Mouse (Mus musculus): ENCODE results near the gene Gpcpd1. TPM values are rescaled to one million over a fixed set of nuclear protein-coding genes. Genes with fewer than 3 reads are reported as not detected.

Gene Gpcpd1
- polyA plus RNA-seq, 1 experiment from 2014 or later: 84.1 TPM

DNA sequence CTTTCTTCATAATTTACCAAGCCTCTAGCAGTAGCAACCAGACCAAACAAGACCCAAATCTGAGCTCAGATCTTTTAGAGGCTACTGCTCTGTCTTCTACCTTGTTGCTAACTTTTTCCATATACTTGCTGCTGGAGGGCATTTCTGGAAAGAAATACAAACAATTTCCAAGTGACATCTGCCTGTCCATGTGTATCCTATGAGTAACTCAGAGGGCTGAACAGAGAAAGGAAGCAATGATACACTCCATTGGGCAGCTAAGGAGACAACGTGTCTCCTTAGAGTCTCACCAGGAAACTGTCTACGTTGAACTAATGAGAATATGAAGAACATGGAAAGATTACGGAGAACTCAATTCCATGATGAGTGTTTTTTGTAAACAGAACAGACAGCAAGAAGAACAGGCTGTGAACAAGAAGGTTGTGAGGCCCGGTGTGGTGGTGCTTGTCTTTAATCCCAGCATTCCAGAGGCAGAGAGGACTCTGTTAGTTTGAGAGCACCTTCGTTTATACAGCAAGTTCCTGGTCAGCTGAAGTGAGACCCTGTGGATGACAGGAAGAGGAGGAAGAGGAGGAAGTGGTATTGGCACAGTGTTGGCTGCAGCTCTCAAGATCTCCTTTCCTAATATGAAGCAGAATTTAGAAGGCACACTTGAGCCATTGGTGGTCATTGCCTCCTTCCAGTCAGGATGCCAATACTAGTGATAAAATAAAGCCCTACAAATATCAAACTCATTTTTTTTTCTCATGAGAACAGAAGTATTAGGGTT, 18.4 kb upstream of the Gpcpd1 start:
- no peaks in the 10 kb centered on the region for H3K27me3 ChIP-seq (replicated peaks; ENCODE audit: control insufficient read depth, insufficient read depth, low read length)
- peaks cover 3% of the 10 kb centered on the region; the same call in 1 of the 2 replicates for H3K4me1 ChIP-seq (replicated peaks; ENCODE audit: control insufficient read depth, insufficient read depth, low read length)
- no peak overlapping the region for H3K4me3 ChIP-seq (replicated peaks; ENCODE audit: low read length)
- no peaks in the 10 kb centered on the region for H3K36me3 ChIP-seq (ENCODE audit: control insufficient read depth, insufficient read depth)
- WGBS: 86% methylated on average over 5 of the region's 5 CpGs
- H3K4me2 ChIP-seq (ENCODE audit: low read length): no peak overlapping the region
- no peak overlapping the region for H3K9ac ChIP-seq (replicated peaks; ENCODE audit: low read depth, low read length)
- no peak for ATAC-seq
- no peak overlapping the region for H3K27ac ChIP-seq (ENCODE audit: low read length)
- H3K9me3 ChIP-seq (ENCODE audit: control insufficient read depth, low read length): peaks cover 3% of the 10 kb centered on the region; the same call in 1 of the 2 replicates

- Histone ChIP-seq H3K27ac (ENCODE audit: low read length) (no peak overlapping the region), H3K9ac (replicated peaks; ENCODE audit: low read depth, low read length) (no peak overlapping the region), H3K9me3 (ENCODE audit: control insufficient read depth, low read length) (no peaks in the 10 kb centered on the region), H3K4me1 (replicated peaks; ENCODE audit: control insufficient read depth, insufficient read depth, low read length) (peaks cover 3% of the 10 kb centered on the region; the same call in 1 of the 2 replicates), H3K36me3 (ENCODE audit: control insufficient read depth, insufficient read depth) (no peaks in the 10 kb centered on the region), H3K4me3 (replicated peaks; ENCODE audit: low read length) (no peak overlapping the region), H3K4me2 (ENCODE audit: low read length) (no peak overlapping the region), H3K27me3 (replicated peaks; ENCODE audit: control insufficient read depth, insufficient read depth, low read length) (no peaks in the 10 kb centered on the region)
- WGBS: 91% methylated on average over 4 of the region's 4 CpGs
- ATAC-seq: no peak
Observed at GRCm38 (mm10) chr2:132604922-132605321, 17.4 kb upstream of the Gpcpd1 start.

GRCm38 (mm10) chr2:132603706-132604105, 16.2 kb upstream of the Gpcpd1 start:
- no peak for ATAC-seq
- Histone ChIP-seq H3K4me2 (ENCODE audit: low read length) (no peak overlapping the region), H3K9me3 (ENCODE audit: control insufficient read depth, low read length) (no peaks in the 10 kb centered on the region), H3K4me1 (replicated peaks; ENCODE audit: control insufficient read depth, insufficient read depth, low read length) (peaks cover 3% of the 10 kb centered on the region; the same call in 1 of the 2 replicates), H3K9ac (replicated peaks; ENCODE audit: low read depth, low read length) (no peak overlapping the region), H3K27ac (ENCODE audit: low read length) (no peak overlapping the region), H3K36me3 (ENCODE audit: control insufficient read depth, insufficient read depth) (no peaks in the 10 kb centered on the region), H3K4me3 (replicated peaks; ENCODE audit: low read length) (no peak overlapping the region), H3K27me3 (replicated peaks; ENCODE audit: control insufficient read depth, insufficient read depth, low read length) (no peaks in the 10 kb centered on the region)
- WGBS: 87% methylated on average over 2 of the region's 2 CpGs

DNA sequence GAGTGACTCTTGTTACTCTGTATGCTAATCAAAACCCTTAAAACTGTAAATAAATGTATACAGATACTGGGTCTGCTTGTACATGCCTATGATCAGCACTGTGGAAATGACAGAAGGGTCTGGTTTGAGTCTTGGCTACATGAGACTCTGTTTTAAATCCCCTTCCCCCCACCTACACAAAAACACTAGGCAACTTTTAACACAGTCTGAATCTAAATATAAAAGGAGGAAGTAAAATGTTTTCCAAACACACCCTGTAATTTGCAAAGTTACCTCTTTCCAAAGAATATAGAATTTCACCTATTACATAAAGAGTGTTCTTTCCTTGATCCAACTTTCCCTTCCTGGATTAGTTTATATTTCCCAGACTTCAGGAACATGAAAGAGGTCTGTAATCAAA, 14.2 kb upstream of the Gpcpd1 start:
- no peak for ATAC-seq
- no peak overlapping the region for H3K4me2 ChIP-seq (ENCODE audit: low read length)

DNA sequence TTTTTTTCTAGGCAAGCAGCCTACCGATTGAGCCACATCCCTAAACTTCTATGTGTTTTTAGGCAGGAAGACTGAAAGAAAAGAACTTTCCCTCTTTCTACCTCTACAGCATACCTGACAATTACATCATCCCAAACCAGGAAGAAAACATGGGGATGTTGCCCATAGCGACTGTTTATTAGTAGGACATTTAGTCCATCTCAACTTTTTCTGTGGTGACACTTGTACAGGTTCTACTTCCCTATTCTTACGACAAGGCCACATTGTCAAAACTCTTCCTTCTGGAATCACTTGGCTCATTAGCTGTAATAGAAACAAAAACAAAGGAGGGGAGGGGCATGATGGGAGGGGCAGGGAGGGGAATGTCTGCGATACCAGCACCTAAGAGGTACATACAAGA, 12.6 kb upstream of the Gpcpd1 start:
- ATAC-seq: no peak
- Histone ChIP-seq H3K9ac (replicated peaks; ENCODE audit: low read depth, low read length) (no peak overlapping the region), H3K4me1 (replicated peaks; ENCODE audit: control insufficient read depth, insufficient read depth, low read length) (no peaks in the 10 kb centered on the region), H3K36me3 (ENCODE audit: control insufficient read depth, insufficient read depth) (no peaks in the 10 kb centered on the region), H3K27me3 (replicated peaks; ENCODE audit: control insufficient read depth, insufficient read depth, low read length) (no peaks in the 10 kb centered on the region), H3K4me2 (ENCODE audit: low read length) (no peak overlapping the region), H3K9me3 (ENCODE audit: control insufficient read depth, low read length) (no peaks in the 10 kb centered on the region), H3K27ac (ENCODE audit: low read length) (no peak overlapping the region), H3K4me3 (replicated peaks; ENCODE audit: low read length) (no peak overlapping the region)
- 73% methylated on average over 4 of the region's 4 CpGs for WGBS

More for the DNA sequence above, 14.2 kb upstream of the Gpcpd1 start:
- Histone ChIP-seq H3K27me3 (replicated peaks; ENCODE audit: control insufficient read depth, insufficient read depth, low read length) (no peaks in the 10 kb centered on the region), H3K4me1 (replicated peaks; ENCODE audit: control insufficient read depth, insufficient read depth, low read length) (no peaks in the 10 kb centered on the region), H3K9me3 (ENCODE audit: control insufficient read depth, low read length) (no peaks in the 10 kb centered on the region), H3K36me3 (ENCODE audit: control insufficient read depth, insufficient read depth) (no peaks in the 10 kb centered on the region), H3K9ac (replicated peaks; ENCODE audit: low read depth, low read length) (no peak overlapping the region), H3K27ac (ENCODE audit: low read length) (no peak overlapping the region), H3K4me3 (replicated peaks; ENCODE audit: low read length) (no peak overlapping the region)

DNA sequence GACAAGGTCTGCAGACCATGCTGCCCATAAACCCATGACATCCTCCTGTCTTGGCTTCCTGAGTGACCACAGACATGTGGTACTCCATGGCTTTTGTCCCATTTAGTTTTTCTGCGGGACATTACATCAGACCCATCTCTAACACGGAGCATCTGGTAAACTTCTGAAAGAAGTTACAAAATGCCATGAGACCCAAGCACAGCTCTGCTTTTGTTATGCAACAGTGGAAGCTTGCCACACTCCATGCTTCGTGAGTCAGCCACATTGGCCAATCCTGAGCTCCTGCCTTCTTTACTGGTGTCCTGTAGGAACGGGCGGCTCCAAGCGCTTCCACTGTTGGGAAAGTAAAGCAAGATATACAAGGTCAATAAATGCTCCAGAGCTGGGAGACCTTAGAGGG, 11.6 kb upstream of the Gpcpd1 start:
- Histone ChIP-seq H3K9me3 (ENCODE audit: control insufficient read depth, low read length) (no peaks in the 10 kb centered on the region), H3K4me3 (replicated peaks; ENCODE audit: low read length) (no peak overlapping the region), H3K4me2 (ENCODE audit: low read length) (no peak overlapping the region), H3K9ac (replicated peaks; ENCODE audit: low read depth, low read length) (no peak overlapping the region), H3K27ac (ENCODE audit: low read length) (no peak overlapping the region), H3K4me1 (replicated peaks; ENCODE audit: control insufficient read depth, insufficient read depth, low read length) (no peaks in the 10 kb centered on the region), H3K27me3 (replicated peaks; ENCODE audit: control insufficient read depth, insufficient read depth, low read length) (no peaks in the 10 kb centered on the region), H3K36me3 (ENCODE audit: control insufficient read depth, insufficient read depth) (no peaks in the 10 kb centered on the region)
- 94% methylated on average over 6 of the region's 6 CpGs for WGBS
- no peak for ATAC-seq

DNA sequence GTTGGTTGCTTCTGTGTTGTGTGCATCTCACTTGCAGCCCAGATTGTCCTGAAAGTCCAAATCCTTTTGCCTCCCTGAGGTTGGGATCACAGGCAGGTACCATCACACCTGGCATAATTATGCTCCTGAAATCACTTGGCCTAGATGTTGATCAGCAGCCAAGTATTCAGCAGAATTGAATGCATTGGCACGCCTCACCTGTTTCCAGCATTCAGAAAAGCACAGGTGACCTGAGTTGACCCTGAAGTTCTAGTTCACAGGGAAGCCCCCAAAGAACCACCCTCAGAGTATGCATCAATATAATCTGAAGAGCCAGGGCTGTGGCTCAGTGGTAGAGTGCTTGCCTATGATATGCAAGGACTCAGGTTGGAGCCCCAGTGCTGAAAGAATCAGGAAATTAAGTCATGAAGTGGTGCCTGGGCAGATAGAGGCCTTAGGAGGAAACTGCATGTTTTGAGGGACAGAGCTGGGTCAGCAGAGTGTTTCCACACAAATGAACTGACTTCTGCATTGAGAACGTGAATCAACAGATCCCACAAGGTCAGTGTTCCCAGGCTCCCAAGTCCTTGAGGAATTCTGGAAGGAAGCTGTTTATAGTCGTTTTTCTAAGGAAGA, 10.4 kb upstream of the Gpcpd1 start:
- H3K27ac ChIP-seq (ENCODE audit: low read length): no peak overlapping the region
- H3K27me3 ChIP-seq (replicated peaks; ENCODE audit: control insufficient read depth, insufficient read depth, low read length): no peaks in the 10 kb centered on the region
- no peaks in the 10 kb centered on the region for H3K36me3 ChIP-seq (ENCODE audit: control insufficient read depth, insufficient read depth)
- 83% methylated on average over 3 of the region's 3 CpGs for WGBS
- ATAC-seq: no peak
- H3K4me3 ChIP-seq (replicated peaks; ENCODE audit: low read length): no peak overlapping the region
- H3K4me2 ChIP-seq (ENCODE audit: low read length): no peak overlapping the region
- H3K9me3 ChIP-seq (ENCODE audit: control insufficient read depth, low read length): no peaks in the 10 kb centered on the region
- H3K4me1 ChIP-seq (replicated peaks; ENCODE audit: control insufficient read depth, insufficient read depth, low read length): no peaks in the 10 kb centered on the region
- no peak overlapping the region for H3K9ac ChIP-seq (replicated peaks; ENCODE audit: low read depth, low read length)

DNA sequence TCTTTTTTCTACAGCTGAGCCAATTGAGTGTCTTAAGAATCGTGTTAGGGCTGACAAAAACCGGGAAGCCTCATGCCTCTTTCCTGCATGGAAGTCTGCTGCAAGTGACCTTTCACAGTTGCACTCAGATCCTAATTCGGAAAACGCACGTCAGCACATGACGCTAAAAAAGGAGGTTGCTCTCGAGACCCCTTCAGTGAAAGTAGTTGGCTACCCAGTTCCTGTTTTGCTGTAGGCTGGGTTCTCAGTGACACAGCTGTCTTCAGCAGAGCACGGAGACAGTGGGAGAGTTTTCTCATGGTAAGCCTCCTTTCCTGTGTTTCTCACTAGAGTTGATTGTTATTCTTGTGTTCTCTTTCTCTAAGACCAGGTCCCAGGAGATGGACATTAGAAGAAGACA, 9.7 kb upstream of the Gpcpd1 start:
- no peak overlapping the region for H3K4me3 ChIP-seq (replicated peaks; ENCODE audit: low read length)
- H3K4me1 ChIP-seq (replicated peaks; ENCODE audit: control insufficient read depth, insufficient read depth, low read length): no peaks in the 10 kb centered on the region
- no peak for ATAC-seq
- H3K9me3 ChIP-seq (ENCODE audit: control insufficient read depth, low read length): no peaks in the 10 kb centered on the region
- WGBS: 72% methylated on average over 8 of the region's 8 CpGs
- H3K4me2 ChIP-seq (ENCODE audit: low read length): no peak overlapping the region
- H3K27me3 ChIP-seq (replicated peaks; ENCODE audit: control insufficient read depth, insufficient read depth, low read length): no peaks in the 10 kb centered on the region
- no peaks in the 10 kb centered on the region for H3K36me3 ChIP-seq (ENCODE audit: control insufficient read depth, insufficient read depth)
- no peak overlapping the region for H3K9ac ChIP-seq (replicated peaks; ENCODE audit: low read depth, low read length)
- no peak overlapping the region for H3K27ac ChIP-seq (ENCODE audit: low read length)

DNA sequence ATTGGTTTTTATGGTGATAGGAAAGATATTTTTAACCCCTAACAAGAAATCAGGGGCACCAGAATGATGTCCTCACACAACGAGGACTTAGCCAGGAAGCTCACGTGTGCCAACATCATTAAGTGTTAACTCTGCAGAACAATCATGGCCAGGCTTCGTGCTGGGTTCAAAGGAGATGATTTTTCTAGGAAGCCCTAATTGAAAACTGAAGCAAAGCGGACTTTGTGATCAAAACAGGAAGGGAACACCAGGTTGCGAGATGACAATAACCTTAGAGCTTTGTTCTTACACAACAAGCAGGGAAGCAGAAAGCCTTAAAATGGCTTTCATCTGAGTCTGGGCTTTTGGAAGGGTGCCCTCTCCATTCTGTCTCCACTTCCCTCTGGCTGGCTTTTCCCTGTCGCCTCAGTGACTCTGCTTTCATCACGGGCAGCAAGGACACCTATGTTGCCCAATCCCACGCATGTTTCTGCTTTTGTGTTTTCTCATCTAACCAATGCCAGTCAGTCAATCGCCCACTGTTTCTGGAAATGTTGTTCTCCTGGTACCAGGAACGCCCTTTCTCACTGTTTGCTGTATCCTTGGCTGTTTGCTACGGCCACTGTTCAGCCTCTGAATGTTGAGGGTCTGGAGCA, 8.2 kb upstream of the Gpcpd1 start:
- Histone ChIP-seq H3K27me3 (replicated peaks; ENCODE audit: control insufficient read depth, insufficient read depth, low read length) (no peaks in the 10 kb centered on the region), H3K36me3 (ENCODE audit: control insufficient read depth, insufficient read depth) (no peaks in the 10 kb centered on the region), H3K9me3 (ENCODE audit: control insufficient read depth, low read length) (no peaks in the 10 kb centered on the region), H3K9ac (replicated peaks; ENCODE audit: low read depth, low read length) (no peak overlapping the region), H3K4me2 (ENCODE audit: low read length) (no peak overlapping the region), H3K4me1 (replicated peaks; ENCODE audit: control insufficient read depth, insufficient read depth, low read length) (no peaks in the 10 kb centered on the region), H3K4me3 (replicated peaks; ENCODE audit: low read length) (no peak overlapping the region), H3K27ac (ENCODE audit: low read length) (no peak overlapping the region)
- 66% methylated on average over 11 of the region's 11 CpGs for WGBS
- no peak for ATAC-seq

Data from forebrain, embryonic 16.5 days (tissue).